Mouse (Mus musculus): ENCODE data around the gene Bcas3. TPM values are rescaled to one million over a fixed set of nuclear protein-coding genes. Genes with fewer than 3 reads are reported as not detected.

Bcas3 gene
- polyA plus RNA-seq, 1 experiment from 2014 or later: 19.1 TPM

DNA sequence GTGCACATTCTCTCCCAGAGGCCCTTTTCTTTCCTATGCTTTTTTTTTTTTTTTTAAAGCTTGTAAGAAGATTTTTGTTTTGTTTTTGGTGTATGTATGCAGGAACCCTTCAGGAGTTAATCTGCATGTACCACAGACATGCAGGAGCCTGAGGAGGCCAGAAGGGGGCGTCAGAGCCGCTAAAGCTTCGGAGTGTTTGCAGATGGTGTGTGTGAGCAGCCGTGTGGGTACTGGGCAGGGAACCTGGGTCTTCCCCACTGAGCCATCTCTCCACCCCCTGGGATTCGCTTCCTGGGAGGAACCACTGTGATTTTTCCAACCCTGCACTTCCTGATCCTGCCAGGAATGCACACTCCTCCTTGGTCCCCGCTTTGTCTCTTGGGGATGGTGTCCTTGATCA lies 497.8 kb downstream of the Bcas3 start:
- Histone ChIP-seq H3K9ac (ENCODE audit: low read depth, low read length) (no peak overlapping the region), H3K36me3 (ENCODE audit: control insufficient read depth, insufficient read depth) (no peaks in the 10 kb centered on the region), H3K4me1 (ENCODE audit: control insufficient read depth, low read depth, low read length) (no peaks in the 10 kb centered on the region; the same call in 1 of the 2 replicates), H3K27ac (ENCODE audit: low read length) (no peak overlapping the region), H3K27me3 (ENCODE audit: control insufficient read depth, insufficient read depth, low read depth, low read length) (peaks cover 31% of the 10 kb centered on the region), H3K9me3 (replicated peaks; ENCODE audit: control insufficient read depth, low read length) (no peaks in the 10 kb centered on the region), H3K4me2 (ENCODE audit: low read depth, low read length) (no peak overlapping the region), H3K4me3 (ENCODE audit: low read depth, low read length) (no peak overlapping the region)
- 30% methylated on average over 6 of the region's 6 CpGs for WGBS (ENCODE audit: insufficient replicate concordance)
- no peak for ATAC-seq (ENCODE audit: low read depth)

DNA sequence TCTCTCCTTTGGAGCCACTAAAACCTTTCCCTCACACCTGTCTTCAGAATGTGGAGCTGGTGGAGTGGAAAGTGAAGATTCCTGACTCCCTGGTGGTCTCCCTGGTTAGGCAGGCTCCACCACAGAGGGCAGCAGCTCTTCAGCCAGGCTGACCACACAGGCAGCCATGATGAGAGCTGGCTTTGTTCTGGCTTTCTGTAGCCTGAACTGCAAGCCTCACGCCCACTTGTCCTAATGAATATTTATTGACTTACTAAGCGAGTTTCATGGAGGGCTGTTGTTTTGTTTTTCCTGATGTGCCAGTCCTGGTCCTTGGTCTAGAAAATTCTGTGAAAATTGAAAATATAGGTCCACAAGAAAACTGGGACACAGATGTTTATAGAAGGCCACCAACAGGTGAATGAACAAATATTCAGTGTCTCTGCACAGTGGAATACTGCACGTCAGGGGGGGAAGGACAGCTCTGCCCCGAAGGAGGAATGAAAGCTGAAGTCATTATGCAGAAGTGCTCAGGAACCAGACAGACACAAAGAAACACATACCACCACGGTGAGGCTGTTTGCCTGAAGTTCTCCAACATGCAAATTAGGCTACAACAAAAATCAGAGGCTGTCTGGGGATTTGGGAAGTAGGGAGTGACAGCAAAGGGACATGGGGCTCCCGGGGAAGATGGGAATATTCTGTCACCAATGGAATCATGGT lies 505.2 kb downstream of the Bcas3 start:
- Histone ChIP-seq H3K4me3 (ENCODE audit: low read depth, low read length) (no peak overlapping the region), H3K9me3 (replicated peaks; ENCODE audit: control insufficient read depth, low read length) (no peaks in the 10 kb centered on the region), H3K27ac (ENCODE audit: low read length) (no peak overlapping the region), H3K9ac (ENCODE audit: low read depth, low read length) (no peak overlapping the region), H3K36me3 (ENCODE audit: control insufficient read depth, insufficient read depth) (no peaks in the 10 kb centered on the region), H3K4me2 (ENCODE audit: low read depth, low read length) (no peak overlapping the region), H3K4me1 (ENCODE audit: control insufficient read depth, low read depth, low read length) (no peaks in the 10 kb centered on the region), H3K27me3 (ENCODE audit: control insufficient read depth, insufficient read depth, low read depth, low read length) (no peaks in the 10 kb centered on the region)
- no peak for ATAC-seq (ENCODE audit: low read depth)
- WGBS (ENCODE audit: insufficient replicate concordance): 32% methylated on average over 6 of the region's 6 CpGs

DNA sequence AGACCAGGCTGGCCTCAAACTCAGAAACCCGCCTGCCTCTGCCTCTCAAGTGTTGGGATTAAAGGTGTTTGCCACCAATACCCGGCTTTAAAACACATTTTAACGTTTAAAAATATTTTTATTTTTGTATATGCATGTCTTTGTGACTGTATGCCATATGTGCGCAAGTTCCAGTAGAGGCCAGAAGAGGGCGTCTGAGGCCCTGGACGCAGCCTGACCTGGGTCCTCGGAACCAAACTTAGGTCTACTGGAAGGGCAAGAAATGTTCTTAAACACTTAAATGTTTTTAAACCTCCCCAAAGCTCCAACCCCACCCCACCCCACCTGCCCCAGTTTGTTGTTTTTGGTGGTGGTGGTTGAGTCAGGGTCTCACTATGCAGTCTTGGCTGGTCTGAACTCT lies 511.4 kb downstream of the Bcas3 start:
- Histone ChIP-seq H3K27ac (ENCODE audit: low read length) (no peak overlapping the region), H3K4me2 (ENCODE audit: low read depth, low read length) (no peak overlapping the region), H3K27me3 (ENCODE audit: control insufficient read depth, insufficient read depth, low read depth, low read length) (no peaks in the 10 kb centered on the region), H3K4me1 (ENCODE audit: control insufficient read depth, low read depth, low read length) (no peaks in the 10 kb centered on the region), H3K9me3 (replicated peaks; ENCODE audit: control insufficient read depth, low read length) (no peaks in the 10 kb centered on the region), H3K4me3 (ENCODE audit: low read depth, low read length) (no peak overlapping the region), H3K9ac (ENCODE audit: low read depth, low read length) (no peak overlapping the region), H3K36me3 (ENCODE audit: control insufficient read depth, insufficient read depth) (no peaks in the 10 kb centered on the region)
- ATAC-seq (ENCODE audit: low read depth): no peak
- 27% methylated on average over 7 of the region's 7 CpGs for WGBS (ENCODE audit: insufficient replicate concordance)

Small RNA genes within 50 kb of the gene (microRNA-seq; reads per million reads assigned to microRNA genes)
- not detected for gene Mir5110

Other genes starting within 250 kb of the Bcas3 start
- 11.4 and 12.2 TPM in 2 replicates for gene Usp32, start 213.0 kb upstream of the Bcas3 start, polyA plus RNA-seq (2015; fragmentation: Nextera tagmentation; extraction: Ambion mirVana)
- 0.14 TPM in 1 of 2 replicates, not detected in the other for gene 1700125H20Rik, start 182.8 kb upstream of the Bcas3 start, polyA plus RNA-seq (2015; fragmentation: Nextera tagmentation; extraction: Ambion mirVana)
- 10.9 and 11.4 TPM in 2 replicates for gene Appbp2, start 118.0 kb upstream of the Bcas3 start, polyA plus RNA-seq (2015; fragmentation: Nextera tagmentation; extraction: Ambion mirVana)
- gene Ppm1d, start 41.9 kb upstream of the Bcas3 start, polyA plus RNA-seq (2015; fragmentation: Nextera tagmentation; extraction: Ambion mirVana): 17.7 and 18.4 TPM in 2 replicates